Mouse (Mus musculus): ENCODE measurements around the gene Rpl27a.

DNA sequence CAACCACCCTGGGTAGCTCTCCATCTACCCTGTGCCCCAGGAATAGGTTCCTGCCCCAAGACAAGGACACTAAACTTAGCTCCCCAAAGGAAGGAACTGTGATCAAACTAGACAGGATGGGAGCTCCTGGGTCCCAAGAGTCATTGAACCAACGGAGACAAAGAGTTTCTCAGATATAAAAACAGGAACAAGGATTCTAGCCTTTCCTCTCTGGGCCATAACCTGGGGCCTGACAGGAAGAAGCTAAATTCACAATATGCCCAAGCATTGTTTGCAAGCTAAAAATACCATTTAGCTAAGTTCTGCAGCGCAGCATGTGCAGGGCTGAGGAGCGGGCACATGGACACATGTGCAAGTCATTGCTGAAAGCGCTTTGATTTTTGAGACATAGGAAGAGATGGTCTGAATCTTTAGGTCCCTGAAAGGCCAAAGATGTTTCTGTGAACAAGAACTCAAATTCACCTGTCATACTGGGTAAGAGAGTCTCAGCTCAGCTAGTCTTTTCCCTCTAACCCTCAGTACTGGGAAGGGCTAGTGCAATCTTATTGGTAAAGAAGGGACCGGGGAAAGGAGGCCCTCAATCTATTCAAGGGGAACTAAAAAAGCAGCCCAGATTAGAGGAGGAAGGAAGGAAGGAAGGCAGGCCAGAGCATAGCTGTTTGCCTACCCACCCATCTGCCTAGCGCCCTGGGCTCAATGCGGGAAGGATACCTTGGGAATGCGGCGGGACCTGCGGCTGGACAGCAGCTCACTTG is 22.8 kb downstream of the Rpl27a start:
- TF ChIP-seq POLR2A (IDR thresholded peaks at IDR 0.05; ENCODE audit: borderline replicate concordance, extremely low read depth, low read depth, low read length) (no peak), CTCF (IDR thresholded peaks at IDR 0.05; ENCODE audit: insufficient read depth, low read length) (no peak)
